Mouse (Mus musculus): ENCODE measurements around the gene Il22. TPM values are rescaled to one million over a fixed set of nuclear protein-coding genes. Genes with fewer than 3 reads are reported as not detected.
"Not testable (repeated sequence)": the region's sequence is repeated elsewhere in the genome, so short reads cannot be mapped to it uniquely, and the experiment has no call there.

Il22 gene
- polyA plus RNA-seq, 1 experiment from 2014 or later, result not detected

DNA sequence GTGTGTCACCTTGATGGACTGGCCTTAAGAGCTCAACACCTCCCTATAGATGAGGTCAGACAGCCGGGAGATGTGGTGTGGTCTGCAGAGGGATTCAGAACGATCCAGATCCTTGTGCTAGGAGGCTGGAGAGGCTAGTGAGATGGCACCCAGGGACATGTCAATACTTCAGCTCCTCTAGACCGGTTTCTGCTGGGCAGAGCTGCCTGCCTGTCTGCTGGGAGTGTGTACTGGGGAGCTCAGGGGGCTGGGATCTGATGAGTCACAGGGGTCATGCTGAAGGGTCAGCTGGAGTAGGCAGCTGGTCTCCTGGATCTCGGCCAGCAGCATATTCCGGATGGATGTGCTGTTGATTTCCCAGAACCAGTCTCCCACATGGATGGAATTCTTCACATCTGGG, 27.9 kb downstream of the Il22 start:
- H3K4me2 ChIP-seq; DNase-seq; H3K9ac ChIP-seq; ATAC-seq (ENCODE audit: low read depth); H3K4me3 ChIP-seq (replicated peaks); H3K4me1 ChIP-seq (replicated peaks); H3K27ac ChIP-seq; H3K36me3 ChIP-seq; H3K9me3 ChIP-seq (replicated peaks); H3K27me3 ChIP-seq: not testable (repeated sequence)
- WGBS (ENCODE audit: insufficient replicate concordance), result no CpG with 5 or more reads among the region's 5 CpGs

DNA sequence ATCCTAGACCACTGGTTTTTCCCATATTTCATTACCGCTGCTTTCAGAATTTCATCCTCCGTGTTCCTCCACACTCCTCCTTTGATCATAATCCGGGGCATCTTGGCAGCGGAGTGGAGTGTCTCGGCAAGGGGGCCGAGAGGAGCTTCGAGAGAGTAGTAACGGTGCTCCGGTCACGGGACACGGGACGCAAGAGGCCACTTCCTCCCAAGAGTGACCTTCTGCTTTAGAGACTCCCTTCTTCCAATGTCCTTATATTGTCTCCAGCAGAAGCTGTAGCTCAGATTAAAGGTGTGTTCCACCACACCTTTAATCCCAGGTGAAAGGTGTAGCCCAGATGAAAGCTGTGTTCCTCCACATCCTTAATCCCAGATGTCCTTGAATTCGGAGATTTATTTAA, 35.9 kb downstream of the Il22 start, which contains the start of gene Gm32717:
TSS of gene Gm32717 (minus strand) at position 101 of the 400 bp plus-strand sequence.
- H3K4me2 ChIP-seq; H3K4me3 ChIP-seq (replicated peaks); H3K36me3 ChIP-seq; H3K27me3 ChIP-seq; H3K9ac ChIP-seq; H3K27ac ChIP-seq; H3K4me1 ChIP-seq (replicated peaks); H3K9me3 ChIP-seq (replicated peaks); ATAC-seq (ENCODE audit: low read depth); DNase-seq: not testable (repeated sequence)
- no CpG with 5 or more reads among the region's 13 CpGs for WGBS (ENCODE audit: insufficient replicate concordance)

DNA sequence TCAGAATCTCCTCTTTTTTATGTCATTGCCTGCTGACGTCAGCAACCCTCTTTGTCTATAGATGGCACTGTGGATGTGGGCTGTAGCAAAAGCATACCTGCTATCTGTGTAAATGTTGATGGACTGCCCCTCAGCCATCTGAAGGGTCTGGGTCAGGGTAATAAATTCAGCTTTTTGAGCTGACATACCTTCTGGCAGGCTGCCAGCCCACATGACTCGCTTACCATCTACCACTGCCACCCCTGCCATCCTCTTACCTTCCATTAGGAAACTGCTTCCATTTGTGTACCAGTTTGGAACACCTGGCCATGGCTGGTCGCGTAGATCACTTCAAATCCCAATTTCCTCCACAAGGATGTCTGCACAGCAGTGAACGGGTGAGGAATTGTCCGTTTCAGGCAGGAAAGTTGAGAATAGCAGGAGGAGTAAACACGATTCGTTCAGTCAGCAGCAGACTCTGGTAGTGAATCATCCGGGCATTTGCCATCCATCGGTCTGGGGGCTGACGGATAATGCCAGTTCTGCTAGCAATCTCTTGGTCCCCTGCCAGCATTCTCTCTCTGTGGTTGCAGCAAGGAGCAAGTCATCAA, 44.4 kb downstream of the Il22 start:
- not testable (repeated sequence) for H3K36me3 ChIP-seq; H3K4me1 ChIP-seq (replicated peaks); H3K9me3 ChIP-seq (replicated peaks); H3K27me3 ChIP-seq; H3K4me3 ChIP-seq (replicated peaks); DNase-seq; H3K9ac ChIP-seq; H3K27ac ChIP-seq; ATAC-seq (ENCODE audit: low read depth); H3K4me2 ChIP-seq
- WGBS (ENCODE audit: insufficient replicate concordance), result 74% methylated on average over 11 of the region's 11 CpGs

DNA sequence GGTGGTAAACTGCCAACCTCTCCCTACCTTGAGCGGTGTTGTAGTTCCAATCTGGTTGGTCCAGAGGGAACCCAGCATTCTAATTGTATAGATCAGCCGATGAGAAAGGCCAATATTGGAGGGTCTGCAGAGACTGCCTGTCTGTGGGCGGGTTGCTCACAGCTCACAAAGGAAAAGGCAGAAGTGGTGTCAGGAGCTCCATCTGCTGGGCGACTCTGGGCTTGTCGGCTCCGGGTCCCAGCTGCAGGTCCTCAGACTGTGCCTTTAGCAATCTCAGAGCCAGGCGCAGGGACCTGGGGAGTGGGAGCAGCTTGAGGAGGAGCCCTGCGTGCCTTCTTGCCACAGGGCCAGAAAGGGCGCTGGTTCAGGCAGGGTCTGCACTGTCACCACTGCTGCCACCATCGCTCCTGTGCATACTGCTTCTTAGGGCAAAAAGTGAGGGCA, 46.1 kb downstream of the Il22 start:
- no peak for DNase-seq

DNA sequence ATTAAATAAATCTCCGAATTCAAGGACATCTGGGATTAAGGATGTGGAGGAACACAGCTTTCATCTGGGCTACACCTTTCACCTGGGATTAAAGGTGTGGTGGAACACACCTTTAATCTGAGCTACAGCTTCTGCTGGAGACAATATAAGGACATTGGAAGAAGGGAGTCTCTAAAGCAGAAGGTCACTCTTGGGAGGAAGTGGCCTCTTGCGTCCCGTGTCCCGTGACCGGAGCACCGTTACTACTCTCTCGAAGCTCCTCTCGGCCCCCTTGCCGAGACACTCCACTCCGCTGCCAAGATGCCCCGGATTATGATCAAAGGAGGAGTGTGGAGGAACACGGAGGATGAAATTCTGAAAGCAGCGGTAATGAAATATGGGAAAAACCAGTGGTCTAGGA, 53.6 kb downstream of the Il22 start, which contains the start of gene Gm32802:
TSS of gene Gm32802 (plus strand) at position 301 of the 400 bp plus-strand sequence.
- not testable (repeated sequence) for H3K4me3 ChIP-seq (replicated peaks)

More for the DNA sequence above, 46.1 kb downstream of the Il22 start:
- Histone ChIP-seq H3K4me2 (no peak overlapping the region), H3K27ac (no peak overlapping the region), H3K9ac (no peak overlapping the region), H3K4me3 (replicated peaks) (no peak overlapping the region), H3K27me3 (no peaks in the 10 kb centered on the region), H3K36me3 (no peaks in the 10 kb centered on the region), H3K4me1 (replicated peaks) (no peaks in the 10 kb centered on the region), H3K9me3 (replicated peaks) (no peaks in the 10 kb centered on the region)
- 55% methylated on average over 10 of the region's 10 CpGs for WGBS (ENCODE audit: insufficient replicate concordance)
- ATAC-seq (ENCODE audit: low read depth), result no peak

More for the DNA sequence above, 53.6 kb downstream of the Il22 start, which contains the start of gene Gm32802:
- no CpG with 5 or more reads among the region's 13 CpGs for WGBS (ENCODE audit: insufficient replicate concordance)
- not testable (repeated sequence) for H3K36me3 ChIP-seq; H3K9ac ChIP-seq; H3K4me2 ChIP-seq; DNase-seq; H3K27me3 ChIP-seq; ATAC-seq (ENCODE audit: low read depth); H3K4me1 ChIP-seq (replicated peaks); H3K9me3 ChIP-seq (replicated peaks); H3K27ac ChIP-seq

Other genes with a start within 250 kb of the Il22 start
- 10.7 and 13.9 TPM in 2 replicates for gene Mdm1, start 63.1 kb upstream of the Il22 start, polyA plus RNA-seq (2015; fragmentation: Nextera tagmentation; extraction: Ambion mirVana)
- gene Gm32717, start 35.8 kb downstream of the Il22 start, polyA plus RNA-seq (2015; fragmentation: Nextera tagmentation; extraction: Ambion mirVana), result not detected in 2 replicates
- not detected in 2 replicates for gene Gm32802, start 53.7 kb downstream of the Il22 start, polyA plus RNA-seq (2015; fragmentation: Nextera tagmentation; extraction: Ambion mirVana)
- gene Iltifb, start 90.1 kb downstream of the Il22 start, polyA plus RNA-seq (2015; fragmentation: Nextera tagmentation; extraction: Ambion mirVana), result not detected in 2 replicates
- gene Gm9040, start 122.0 kb downstream of the Il22 start, polyA plus RNA-seq (2015; fragmentation: Nextera tagmentation; extraction: Ambion mirVana), result 0.08 TPM in 1 of 2 replicates, not detected in the other
- gene Gm9044, start 127.5 kb downstream of the Il22 start, polyA plus RNA-seq (2015; fragmentation: Nextera tagmentation; extraction: Ambion mirVana), result 0.08 TPM in 1 of 2 replicates, not detected in the other
- gene Gm9045, start 132.9 kb downstream of the Il22 start, polyA plus RNA-seq (2015; fragmentation: Nextera tagmentation; extraction: Ambion mirVana), result 0.07 TPM in 1 of 2 replicates, not detected in the other
- not detected in 2 replicates for gene Gm9046, start 138.3 kb downstream of the Il22 start, polyA plus RNA-seq (2015; fragmentation: Nextera tagmentation; extraction: Ambion mirVana)
- gene Gm9048, start 143.7 kb downstream of the Il22 start, polyA plus RNA-seq (2015; fragmentation: Nextera tagmentation; extraction: Ambion mirVana), result not detected in 2 replicates
- gene Gm9049, start 149.2 kb downstream of the Il22 start, polyA plus RNA-seq (2015; fragmentation: Nextera tagmentation; extraction: Ambion mirVana), result 0.07 TPM in 1 of 2 replicates, not detected in the other
- gene Ifng, start 236.1 kb downstream of the Il22 start, polyA plus RNA-seq (2015; fragmentation: Nextera tagmentation; extraction: Ambion mirVana), result not detected in 2 replicates